Mouse (Mus musculus) heart, postnatal 0 days (tissue): ENCODE results near the gene Rbm20. TPM values are rescaled to one million over a fixed set of nuclear protein-coding genes. Genes with fewer than 3 reads are reported as not detected.

Experiments used
- ATAC-seq: fragments of 200-750 bp; cut with Nextera tagmentation; 2 replicates; pipeline ENCODE4 v1.8.0; 2017; ENCODE audit warnings: low read depth, moderate number of reproducible peaks, moderate library complexity; ENCODE audit not compliant: insufficient read depth
- DNase-seq: peaks from one replicate; pipeline ENCODE4 v3.0.0-alpha.2; 2016; ENCODE audit warnings: low spot score
- H3K27ac ChIP-seq: fragments of 300-500 bp; sonication (generic); 2 replicates; pipeline ENCODE4 v1.5.1; 2014; ENCODE audit warnings: low read depth, mild to moderate bottlenecking
- H3K27me3 ChIP-seq: fragments of 300-500 bp; sonication (generic); 2 replicates; pipeline ENCODE4 v1.6.1; 2014; ENCODE audit warnings: low read length, mixed read lengths; ENCODE audit not compliant: control insufficient read depth, insufficient read depth
- H3K36me3 ChIP-seq: fragments of 300-500 bp; sonication (generic); replicated peaks from 2 replicates; pipeline ENCODE4 v1.6.1; 2014; ENCODE audit warnings: low read length, mixed read lengths; ENCODE audit not compliant: control insufficient read depth, insufficient read depth
- H3K4me1 ChIP-seq: fragments of 300-500 bp; sonication (generic); 2 replicates; pipeline ENCODE4 v1.6.1; 2014; ENCODE audit warnings: antibody characterized with exemption; ENCODE audit not compliant: control insufficient read depth, insufficient read depth
- H3K4me2 ChIP-seq: fragments of 300-500 bp; sonication (generic); 2 replicates; pipeline ENCODE4 v1.6.1; 2014; ENCODE audit warnings: low read depth, mild to moderate bottlenecking, low read length, moderate library complexity
- H3K4me3 ChIP-seq: fragments of 300-500 bp; sonication (generic); 2 replicates; pipeline ENCODE4 v1.5.1; 2014; ENCODE audit warnings: low read depth, low read length
- H3K9ac ChIP-seq: fragments of 300-500 bp; sonication (generic); replicated peaks from 2 replicates; pipeline ENCODE4 v1.6.1; 2014; ENCODE audit warnings: low read depth, low read length, mixed read lengths
- H3K9me3 ChIP-seq: fragments of 300-500 bp; sonication (generic); replicated peaks from 2 replicates; pipeline ENCODE4 v1.6.1; 2016; ENCODE audit warnings: low read length; ENCODE audit not compliant: control insufficient read depth
- CTCF ChIP-seq: IDR thresholded peaks from 2 replicates; pipeline ENCODE4 v1.5.1; 2016; ENCODE audit warnings: antibody characterized with exemption, control low read depth, low read depth
- EP300 ChIP-seq: IDR thresholded peaks from 2 replicates; pipeline ENCODE4 v1.6.1; 2016; ENCODE audit warnings: antibody characterized with exemption, low read depth
- WGBS: fragments of 180-500 bp; shearing (Covaris S2); extraction: QIAGEN DNeasy Blood & Tissue Kit; methylation state at CpG from one replicate; pipeline ENCODE4 v1.1.7; 2014; 5-methylcytosine and 5-hydroxymethylcytosine counted together
- polyA plus RNA-seq: library from polyadenylated mRNA; unstranded; fragments of >200 nt; fragmentation: Nextera tagmentation; extraction: Ambion mirVana; gene quantifications from 2 replicates; pipeline ENCODE4 v1.2.1, GENCODE M21; 2015
- total RNA-seq: library from RNA; depleted of rRNA; stranded (reverse); fragments of >200 nt; gene quantifications from 2 replicates; pipeline ENCODE4 v1.2.3, GENCODE M21; 2014; ENCODE audit warnings: low replicate concordance

Gene Rbm20
- total and polyA plus RNA-seq, 2 experiments from 2014 or later = 65.2 to 340 TPM

- H3K9me3 ChIP-seq = no peaks in the 10 kb centered on the region
- peak overlapping the region; percentile 81 for H3K27ac ChIP-seq
- WGBS = 33% methylated on average over 8 of the region's 8 CpGs
- TF ChIP-seq EP300 (0 out of 2 replicates have a peak, but pooled peaks have one; percentile 17), CTCF (no peak)
- H3K9ac ChIP-seq = no peak overlapping the region
- no peaks in the 10 kb centered on the region for H3K36me3 ChIP-seq
- H3K27me3 ChIP-seq = no peaks in the 10 kb centered on the region
- DNase-seq (no peak), ATAC-seq (peak; percentile 25; the same call in 1 of the 2 replicates)
- no peak overlapping the region for H3K4me2 ChIP-seq
- peaks cover 32% of the 10 kb centered on the region for H3K4me1 ChIP-seq
- H3K4me3 ChIP-seq = no peak overlapping the region
Measured at GRCm38 (mm10) chr19:53739570-53740266, 62.6 kb downstream of the Rbm20 start.

GRCm38 (mm10) chr19:53740750-53741380 lies 63.8 kb downstream of the Rbm20 start:
- no peaks in the 10 kb centered on the region for H3K9me3 ChIP-seq
- H3K4me3 ChIP-seq = no peak overlapping the region
- peak; percentile 52 for DNase-seq
- peak; percentile 52 for ATAC-seq
- no peak overlapping the region for H3K4me2 ChIP-seq
- H3K9ac ChIP-seq = no peak overlapping the region
- peak overlapping the region; percentile 81 for H3K27ac ChIP-seq
- no peaks in the 10 kb centered on the region for H3K36me3 ChIP-seq
- peaks cover 34% of the 10 kb centered on the region for H3K4me1 ChIP-seq
- TF ChIP-seq CTCF (no peak), EP300 (no peak)
- H3K27me3 ChIP-seq = no peaks in the 10 kb centered on the region
- 60% methylated on average over 1 of the region's 1 CpGs for WGBS

GRCm38 (mm10) chr19:53741902-53742301 lies 64.8 kb downstream of the Rbm20 start:
- Histone ChIP-seq H3K4me1 (peaks cover 33% of the 10 kb centered on the region), H3K4me3 (no peak overlapping the region), H3K4me2 (no peak overlapping the region), H3K9ac (no peak overlapping the region), H3K36me3 (no peaks in the 10 kb centered on the region), H3K9me3 (no peaks in the 10 kb centered on the region), H3K27me3 (no peaks in the 10 kb centered on the region), H3K27ac (no peak overlapping the region)
- peak; percentile 27 for TF ChIP-seq CTCF
- no peak for TF ChIP-seq EP300
- no peak for ATAC-seq
- 68% methylated on average over 3 of the region's 3 CpGs for whole genome bisulfite sequencing
- DNase-seq = no peak

GRCm38 (mm10) chr19:53745354-53745753 lies 68.2 kb downstream of the Rbm20 start:
- Histone ChIP-seq H3K27ac (peak overlapping the region; percentile 50; the same call in 1 of the 2 replicates), H3K4me1 (peaks cover 14% of the 10 kb centered on the region; the same call in 1 of the 2 replicates), H3K4me3 (no peak overlapping the region), H3K27me3 (no peaks in the 10 kb centered on the region), H3K9ac (no peak overlapping the region), H3K4me2 (no peak overlapping the region), H3K9me3 (no peaks in the 10 kb centered on the region), H3K36me3 (no peaks in the 10 kb centered on the region; the same call in none of the 2 replicates)
- DNase-seq = no peak
- WGBS = 50% methylated on average over 3 of the region's 3 CpGs
- TF ChIP-seq CTCF = no peak
- TF ChIP-seq EP300 = no peak
- no peak for ATAC-seq

GRCm38 (mm10) chr19:53746116-53746515 lies 69.0 kb downstream of the Rbm20 start:
- ATAC-seq (no peak), DNase-seq (no peak)
- Histone ChIP-seq H3K27ac (peak overlapping the region; percentile 50; the same call in 1 of the 2 replicates), H3K36me3 (no peaks in the 10 kb centered on the region; the same call in none of the 2 replicates), H3K4me1 (peaks cover 14% of the 10 kb centered on the region; the same call in 1 of the 2 replicates), H3K27me3 (no peaks in the 10 kb centered on the region), H3K4me3 (no peak overlapping the region), H3K9me3 (no peaks in the 10 kb centered on the region), H3K9ac (no peak overlapping the region), H3K4me2 (no peak overlapping the region)
- 79% methylated on average over 9 of the region's 9 CpGs for WGBS
- no peak for TF ChIP-seq CTCF
- TF ChIP-seq EP300 = no peak
